ENCODE assay signal across 20 mouse cellular contexts in genomic region chr3:152993608-152994007, GRCm38 (mm10). TPM values are rescaled to one million over a fixed set of nuclear protein-coding genes. Genes with fewer than 3 reads are reported as not detected.
A peak's percentile ranks its signal among the peaks of the same experiment; 100 is the strongest.
DNase-seq lines count a peak whose midpoint lies in the region; ATAC-seq lines count a peak whose summit lies in the region.
"Had no signal": no experiment of that assay in that cellular context is flagged by ENCODE, and none has a peak within 500 bp of the region (broad histone marks: within the 10 kb centered on the region; RNA-seq: fewer than 3 reads in every experiment).

No protein-coding gene starts in this region.

- no peak for ATAC-seq in megakaryocyte-erythroid progenitor cell, adult 5-6 weeks (replicated peaks; ENCODE audit: low FRiP score, low TSS enrichment, poor library complexity, severe bottlenecking)
- ATAC-seq: forebrain, embryonic 13.5 days; forebrain, embryonic 15.5 days had no signal

- DNase-seq in layer of hippocampus, adult 11-12 months (ENCODE audit: low spot score), result peak; percentile 59
- no peak for DNase-seq in layer of hippocampus, postnatal 10 days (ENCODE audit: low spot score in 2 of 2)
- DNase-seq in layer of hippocampus, adult 8-10 months (ENCODE audit: low spot score in 2 of 2), result peak; percentile 48 to 57
- DNase-seq in layer of hippocampus, adult 9-10 months (ENCODE audit: low spot score), result no peak
- DNase-seq in layer of hippocampus, postnatal 36 days, result peak; percentile 38 to 68
- DNase-seq: adrenal gland, adult 2 months; adrenal gland, postnatal 10 days; adrenal gland, postnatal 25 days; cerebellum, adult 11 months; cerebellum, adult 18-20 months; cerebellum, adult 8-10 months; cerebellum, adult 9-11 months; cerebellum, postnatal 14 days; cerebellum, postnatal 36 days; embryo, embryonic 11 days had no signal

RNA-seq across cellular contexts. Expression of gene St6galnac5, which starts 11.6 kb away (rescaled TPM):
- 100 to 1,000 TPM; 147 to 149 TPM for total RNA-seq in layer of hippocampus, postnatal 10 days (2021)
- total RNA-seq in layer of hippocampus, adult 8-10 months (2022), result 100 to 1,000 TPM; 106 to 130 (median 121) TPM
- total RNA-seq in layer of hippocampus, postnatal 36 days (2021), result 100 to 1,000 TPM; 129 to 131 TPM
- not detected in 2 replicates for total RNA-seq in megakaryocyte-erythroid progenitor cell, adult 5-6 weeks (2014; fragmentation: Nextera tagmentation)
- total RNA-seq in megakaryocyte-erythroid progenitor cell, adult 5-6 weeks (2017), result 0.23 TPM in 1 of 2 replicates, not detected in the other
- total RNA-seq: common myeloid progenitor, adult 5-6 weeks; MEL had no signal

Comparison
In these comparisons a context has a peak if more than half of its experiments do, and no peak if none do; other contexts are left out.
1. DNase-seq: peak in layer of hippocampus, adult 11-12 months (single experiment), layer of hippocampus, adult 8-10 months (2 of 2) and layer of hippocampus, postnatal 36 days (2 of 2); none in layer of hippocampus, postnatal 10 days (0 of 2) and layer of hippocampus, adult 9-10 months (single experiment).
2. RNA of gene St6galnac5, which starts 11.6 kb away (total RNA-seq): 147 to 149 TPM in layer of hippocampus, postnatal 10 days, 129 to 131 TPM in layer of hippocampus, postnatal 36 days and 106 to 130 TPM in layer of hippocampus, adult 8-10 months; 0.23 TPM in megakaryocyte-erythroid progenitor cell, adult 5-6 weeks; every median in the first group is over 10 times any median in the second.